ENCODE assay signal across 7 mouse cellular contexts in the genomic region with DNA sequence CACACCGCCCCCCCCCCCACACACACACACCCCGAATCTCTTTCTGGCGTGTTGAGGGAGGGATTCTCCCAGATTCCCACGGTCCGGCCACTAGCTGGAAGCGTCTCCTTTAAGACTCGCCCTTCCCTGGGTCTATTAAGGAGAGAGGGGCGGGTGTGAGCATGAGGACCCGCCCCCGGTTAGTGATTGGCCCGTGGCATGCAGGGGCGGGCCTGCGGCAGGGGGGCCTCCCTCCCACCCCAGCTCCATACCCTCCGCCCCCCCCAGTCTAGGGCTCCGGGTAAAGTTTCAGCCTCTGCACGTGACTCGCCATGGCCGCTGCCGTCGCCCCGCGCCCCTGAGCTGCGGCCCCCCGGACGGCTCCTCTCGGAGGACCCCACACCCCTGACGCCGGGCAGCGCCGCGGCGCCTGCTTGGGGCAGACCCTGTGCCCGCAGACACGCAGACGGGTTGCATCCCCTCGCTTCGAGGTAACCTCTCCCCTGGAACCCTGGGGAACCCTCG. TPM values are rescaled to one million over a fixed set of nuclear protein-coding genes. Genes with fewer than 3 reads are reported as not detected.
DNase-seq lines count a peak whose midpoint lies in the region; ATAC-seq and TF ChIP-seq lines count a peak whose summit lies in the region.

No protein-coding gene starts in this region.

- intact Hi-C loops in heart, postnatal 36 days (cut with DNase I), result no loop called here

- peaks cover 76% of the 10 kb centered on the region for H3K4me1 ChIP-seq in forebrain, embryonic 12.5 days
- H3K4me1 ChIP-seq in limb, embryonic 11.5 days (ENCODE audit: control insufficient read depth, insufficient read depth, low read length), result peaks cover 67% of the 10 kb centered on the region
- peaks cover 58% of the 10 kb centered on the region for H3K4me1 ChIP-seq in midbrain, embryonic 11.5 days (ENCODE audit: control insufficient read depth, insufficient read depth, low read length)
- peaks cover 64% of the 10 kb centered on the region for H3K4me1 ChIP-seq in small intestine, adult 2 months (ENCODE audit: control insufficient read depth, insufficient read depth, insufficient read length, low read length)

- H3K27me3 ChIP-seq in forebrain, embryonic 12.5 days, result peaks cover 42% of the 10 kb centered on the region
- H3K27me3 ChIP-seq in limb, embryonic 11.5 days (ENCODE audit: control insufficient read depth, insufficient read depth, low read length), result no peaks in the 10 kb centered on the region
- peaks cover 8% of the 10 kb centered on the region for H3K27me3 ChIP-seq in midbrain, embryonic 11.5 days (ENCODE audit: control insufficient read depth, insufficient read depth, low read length)
- no peaks in the 10 kb centered on the region for H3K27me3 ChIP-seq in small intestine, adult 2 months (ENCODE audit: control insufficient read depth, insufficient read depth, low read length)

- ATAC-seq in forebrain, embryonic 12.5 days (ENCODE audit: low FRiP score), result peak; percentile 87
- ATAC-seq in limb, embryonic 11.5 days (ENCODE audit: insufficient number of reproducible peaks, low FRiP score, low TSS enrichment, low read depth), result peak; percentile 85
- ATAC-seq in midbrain, embryonic 11.5 days (ENCODE audit: low FRiP score), result peak; percentile 88

- peak overlapping the region; percentile 58 for H3K4me3 ChIP-seq in forebrain, embryonic 12.5 days (replicated peaks)
- peak overlapping the region; percentile 68 for H3K4me3 ChIP-seq in limb, embryonic 11.5 days (ENCODE audit: low read depth, low read length)
- H3K4me3 ChIP-seq in midbrain, embryonic 11.5 days (ENCODE audit: low read depth, low read length), result peak overlapping the region; percentile 58
- H3K4me3 ChIP-seq in small intestine, adult 2 months (ENCODE audit: low read depth, low read length), result peak overlapping the region; percentile 95

- no peaks in the 10 kb centered on the region for H3K36me3 ChIP-seq in forebrain, embryonic 12.5 days (replicated peaks)
- H3K36me3 ChIP-seq in limb, embryonic 11.5 days (ENCODE audit: control insufficient read depth, insufficient read depth, low read length), result no peaks in the 10 kb centered on the region
- no peaks in the 10 kb centered on the region for H3K36me3 ChIP-seq in midbrain, embryonic 11.5 days (ENCODE audit: control insufficient read depth, insufficient read depth, low read length)
- no peaks in the 10 kb centered on the region for H3K36me3 ChIP-seq in small intestine, adult 2 months (ENCODE audit: control insufficient read depth, insufficient read depth, low read length)

- WGBS in forebrain, embryonic 12.5 days, result under 1% methylated on average over 37 of the region's 38 CpGs
- WGBS in limb, embryonic 11.5 days, result under 1% methylated on average over 28 of the region's 38 CpGs
- under 1% methylated on average over 36 of the region's 38 CpGs for WGBS in midbrain, embryonic 11.5 days
- WGBS in small intestine, adult 2 months, result under 1% methylated on average over 37 of the region's 38 CpGs

- DNase-seq in NIH3T3 (ENCODE audit: low read depth), result peak; percentile 97
- peak; percentile 70 for DNase-seq in c-Kit-positive CD71-positive TER-119-negative erythroid progenitor cells, embryonic 14.5 days (ENCODE audit: low read depth)
- DNase-seq in heart, postnatal 36 days, result peak; percentile 83 to 88
- DNase-seq in limb, embryonic 11.5 days (ENCODE audit: low spot score), result peak; percentile 91
- DNase-seq in midbrain, embryonic 11.5 days (ENCODE audit: low spot score, missing footprints), result peak; percentile 97

- peak overlapping the region; percentile 93 for H3K4me2 ChIP-seq in forebrain, embryonic 12.5 days
- peak overlapping the region; percentile 77 for H3K4me2 ChIP-seq in limb, embryonic 11.5 days (ENCODE audit: low read depth, severe bottlenecking)
- H3K4me2 ChIP-seq in midbrain, embryonic 11.5 days, result peak overlapping the region; percentile 93

- H3K9ac ChIP-seq in forebrain, embryonic 12.5 days, result peak overlapping the region; percentile 62
- peak overlapping the region; percentile 89 for H3K9ac ChIP-seq in limb, embryonic 11.5 days (ENCODE audit: low read length)
- peak overlapping the region; percentile 70 for H3K9ac ChIP-seq in midbrain, embryonic 11.5 days (ENCODE audit: low read length)

- no peaks in the 10 kb centered on the region for H3K9me3 ChIP-seq in forebrain, embryonic 12.5 days
- no peaks in the 10 kb centered on the region for H3K9me3 ChIP-seq in limb, embryonic 11.5 days (ENCODE audit: control insufficient read depth, low read length)
- no peaks in the 10 kb centered on the region for H3K9me3 ChIP-seq in midbrain, embryonic 11.5 days (ENCODE audit: control insufficient read depth, low read length)

- TF ChIP-seq CTCF in small intestine, adult 2 months (IDR thresholded peaks at IDR 0.05; ENCODE audit: extremely low read depth, insufficient read length, insufficient replicate concordance, low read depth, low read length), result no peak

- TF ChIP-seq POLR2A in small intestine, adult 2 months (IDR thresholded peaks at IDR 0.05; ENCODE audit: low read depth, low read length), result peak; percentile 51; the same call in 1 of the 2 replicates

- H3K27ac ChIP-seq in forebrain, embryonic 12.5 days, result peak overlapping the region; percentile 68
- peak overlapping the region; percentile 91 for H3K27ac ChIP-seq in limb, embryonic 11.5 days (replicated peaks; ENCODE audit: low read depth, low read length)
- no peak overlapping the region for H3K27ac ChIP-seq in midbrain, embryonic 11.5 days (ENCODE audit: low read depth, low read length)
- H3K27ac ChIP-seq in small intestine, adult 2 months (ENCODE audit: insufficient read depth, low read depth, low read length), result peak overlapping the region; percentile 98

RNA-seq across cellular contexts. Expression of a gene that starts 9.8 kb away (rescaled TPM):
- polyA plus RNA-seq in forebrain, embryonic 12.5 days (2016; fragmentation: Nextera tagmentation; extraction: Ambion mirVana), result 14.0 and 16.4 TPM in 2 replicates
- total RNA-seq in heart, postnatal 36 days (2021), result 10 to 100 TPM; 10.5 to 13.6 TPM
- 46.7 and 48.7 TPM in 2 replicates for polyA plus RNA-seq in limb, embryonic 11.5 days (2014; fragmentation: Nextera tagmentation; extraction: Ambion mirVana)
- polyA plus RNA-seq in midbrain, embryonic 11.5 days (2014; fragmentation: Nextera tagmentation; extraction: Ambion mirVana), result 13.2 and 14.8 TPM in 2 replicates
- 25.3 and 56.3 TPM in 2 replicates for polyA plus RNA-seq in small intestine, adult 2 months (2012; rRNA removed)

RNA-seq across cellular contexts. Expression of a gene that starts 29.9 kb away (rescaled TPM):
- polyA plus RNA-seq in forebrain, embryonic 12.5 days (2016; fragmentation: Nextera tagmentation; extraction: Ambion mirVana), result 38.0 and 43.1 TPM in 2 replicates
- total RNA-seq in heart, postnatal 36 days (2021), result under 1 TPM; 0.14 to 0.49 TPM
- 58.7 and 63.4 TPM in 2 replicates for polyA plus RNA-seq in limb, embryonic 11.5 days (2014; fragmentation: Nextera tagmentation; extraction: Ambion mirVana)
- polyA plus RNA-seq in midbrain, embryonic 11.5 days (2014; fragmentation: Nextera tagmentation; extraction: Ambion mirVana), result 44.3 and 45.0 TPM in 2 replicates
- polyA plus RNA-seq in small intestine, adult 2 months (2012; rRNA removed), result 0.37 and 0.65 TPM in 2 replicates

RNA-seq across cellular contexts. Expression of a gene that starts 45.4 kb away (rescaled TPM):
- polyA plus RNA-seq in forebrain, embryonic 12.5 days (2016; fragmentation: Nextera tagmentation; extraction: Ambion mirVana), result 0.24 and 0.47 TPM in 2 replicates
- under 1 TPM; 0.33 to 0.36 TPM for total RNA-seq in heart, postnatal 36 days (2021)
- 0.40 TPM in 1 of 2 replicates, not detected in the other for polyA plus RNA-seq in limb, embryonic 11.5 days (2014; fragmentation: Nextera tagmentation; extraction: Ambion mirVana)
- not detected in 2 replicates for polyA plus RNA-seq in midbrain, embryonic 11.5 days (2014; fragmentation: Nextera tagmentation; extraction: Ambion mirVana)
- 3.6 and 5.8 TPM in 2 replicates for polyA plus RNA-seq in small intestine, adult 2 months (2012; rRNA removed)

Comparison
In these comparisons a context has a peak if more than half of its experiments do, and no peak if none do; other contexts are left out.
1. RNA of a gene that starts 29.9 kb away (polyA plus RNA-seq): 58.7 to 63.4 TPM in limb, embryonic 11.5 days, 44.3 to 45.0 TPM in midbrain, embryonic 11.5 days and 38.0 to 43.1 TPM in forebrain, embryonic 12.5 days; 0.37 to 0.65 TPM in small intestine, adult 2 months; every median in the first group is over 10 times any median in the second.
2. Peak in every context shown above with its lines, with median percentiles within 50 percentile points of each other: DNase-seq, ATAC-seq, H3K4me2 ChIP-seq, H3K4me3 ChIP-seq and H3K9ac ChIP-seq.